Mouse (Mus musculus) R1 (cell line): ENCODE data around the gene Pld3.

Experiments used
- DNase-seq: peaks from one replicate; pipeline ENCODE4 v3.0.0-alpha.2; 2018; ENCODE audit warnings: low read depth, low spot score

The Pld3 gene

GRCm38 (mm10) chr7:27552931-27553513, at the start of gene Pld3, which contains the start of gene 2310022A10Rik:
TSS of gene Pld3 (minus strand) at chr7:27553218.
TSS of gene 2310022A10Rik (plus strand) at chr7:27553233.
- peak; percentile 99 for DNase-seq

DNA sequence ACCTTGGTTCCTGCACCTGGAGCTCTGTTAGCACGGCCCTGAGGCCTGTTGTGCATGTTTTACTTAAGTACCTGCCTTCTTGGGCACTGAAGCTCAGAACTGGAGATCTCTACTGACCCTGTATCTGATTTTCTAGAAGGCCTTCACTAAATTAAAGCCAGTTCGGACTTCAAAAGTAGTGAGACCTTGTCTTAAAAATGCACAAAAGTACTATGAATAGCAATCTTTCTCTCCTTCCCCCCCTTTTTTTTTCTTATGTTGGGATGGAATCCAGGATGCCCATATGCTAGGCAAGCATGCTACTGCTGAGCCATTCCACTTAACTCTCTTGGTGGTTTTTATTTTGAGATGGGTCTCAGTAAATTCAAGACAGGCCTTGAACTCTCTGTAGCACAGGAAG, 49.1 kb upstream of the Pld3 start:
- DNase-seq: no peak

- DNase-seq: no peak
These were observed 48.6 kb upstream of the Pld3 start for GRCm38 (mm10) chr7:27601628-27602027.

- no peak for DNase-seq
These were observed 45.0 kb upstream of the Pld3 start for GRCm38 (mm10) chr7:27598053-27598452.

GRCm38 (mm10) chr7:27596586-27597503, 43.8 kb upstream of the Pld3 start:
- DNase-seq: no peak

DNA sequence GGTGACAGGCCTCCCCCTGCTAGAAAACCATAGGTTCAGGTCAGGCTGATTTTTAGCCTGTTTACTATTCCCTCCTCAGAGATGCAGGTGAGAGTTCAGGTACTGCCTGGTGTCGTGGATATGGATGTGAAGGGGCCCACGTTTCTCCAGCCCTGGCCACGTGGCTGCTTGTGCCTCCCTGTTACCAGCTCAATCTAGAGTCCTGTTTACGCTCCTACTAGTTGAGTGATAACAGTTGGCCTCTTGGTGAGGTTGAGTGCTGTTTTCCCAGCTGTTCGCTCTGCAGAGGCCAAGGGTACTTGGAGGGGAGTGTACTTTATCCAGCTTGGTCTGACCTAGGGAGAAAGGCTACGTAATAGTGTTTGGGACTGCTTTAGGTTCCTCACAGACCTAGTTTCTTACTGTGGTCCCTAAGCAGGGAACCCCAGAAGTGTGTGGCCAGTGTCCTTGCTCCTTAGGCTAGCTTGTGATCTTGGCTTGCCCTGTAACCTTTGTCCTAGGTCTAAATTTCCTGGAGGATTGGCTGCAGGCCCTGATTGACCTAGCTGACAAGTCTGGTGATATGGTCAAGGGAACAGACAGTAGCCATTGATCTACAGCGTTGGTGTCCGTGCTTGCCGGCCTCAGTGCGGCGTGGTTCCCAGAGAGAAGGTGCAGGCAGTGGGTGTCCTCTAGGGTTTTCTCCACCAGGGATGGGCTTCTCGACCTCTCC, 40.1 kb upstream of the Pld3 start:
- DNase-seq: no peak

- peak; percentile 77 for DNase-seq
These were observed 39.4 kb upstream of the Pld3 start for GRCm38 (mm10) chr7:27592217-27592929.

- peak; percentile 98 for DNase-seq
These were observed 38.5 kb upstream of the Pld3 start, which contains the start of gene Akt2 for GRCm38 (mm10) chr7:27591266-27592216. TSS of gene Akt2 (plus strand) at chr7:27591552.

GRCm38 (mm10) chr7:27590566-27591213, 37.7 kb upstream of the Pld3 start:
- peak; percentile 44 for DNase-seq

DNA sequence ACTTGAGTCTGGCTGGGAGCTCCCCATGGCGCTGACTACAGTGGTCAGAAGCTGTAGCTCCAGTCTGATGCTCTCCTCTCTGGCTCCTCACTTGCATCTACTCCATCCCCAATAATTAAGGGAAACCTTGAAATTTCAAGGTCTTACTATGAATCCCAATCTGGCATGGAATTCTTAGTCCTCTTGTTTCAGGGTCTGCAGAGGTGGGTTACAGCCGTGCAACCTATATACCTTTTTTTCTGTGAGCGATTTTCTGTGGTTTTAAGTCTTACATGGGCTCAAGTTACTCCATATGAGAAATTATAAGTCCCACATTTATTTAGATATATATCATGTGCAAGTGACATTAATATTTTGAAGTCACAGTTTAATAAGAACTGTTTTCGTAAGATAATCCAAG, 37.1 kb upstream of the Pld3 start:
- no peak for DNase-seq

DNA sequence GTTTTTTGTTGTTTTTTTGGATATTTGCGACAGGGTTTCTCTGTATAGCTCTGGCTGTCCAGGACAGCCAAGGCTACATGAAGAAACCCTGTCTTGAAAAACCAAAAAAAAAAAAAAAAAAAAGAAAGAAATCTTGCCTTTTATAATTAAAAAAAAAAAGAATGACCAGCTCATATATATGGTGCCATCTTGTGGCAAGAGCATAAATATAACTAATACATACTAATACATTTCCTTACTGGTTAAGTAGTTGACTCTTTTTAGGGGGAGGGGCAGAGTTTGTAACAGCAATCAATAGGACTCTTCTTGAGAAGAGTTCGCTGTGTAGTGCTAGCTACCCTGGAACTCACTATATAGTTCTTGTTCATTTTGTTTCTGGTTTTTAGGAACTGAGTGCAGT, 34.7 kb upstream of the Pld3 start:
- peak; percentile 25 for DNase-seq

DNA sequence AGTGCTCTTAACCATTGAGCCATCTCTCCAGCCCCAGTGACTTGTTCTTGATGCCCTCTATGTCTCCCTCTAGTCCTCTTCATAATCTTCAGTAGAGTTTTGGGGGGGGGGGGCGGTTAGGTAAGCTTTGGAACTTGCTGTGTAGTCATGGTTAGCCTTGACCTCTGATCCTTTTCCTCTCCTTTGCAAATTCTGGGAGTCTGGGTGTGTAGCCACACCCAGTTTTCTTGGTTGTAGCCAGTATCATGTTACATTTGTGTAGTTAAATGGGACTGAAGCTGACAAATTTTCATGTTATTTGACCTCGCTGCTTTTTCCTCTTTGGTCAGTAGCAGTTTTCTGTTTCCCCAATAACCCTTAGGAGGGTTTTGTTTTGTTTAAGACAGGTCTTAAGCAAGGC, 33.8 kb upstream of the Pld3 start:
- DNase-seq: peak; percentile 94

DNA sequence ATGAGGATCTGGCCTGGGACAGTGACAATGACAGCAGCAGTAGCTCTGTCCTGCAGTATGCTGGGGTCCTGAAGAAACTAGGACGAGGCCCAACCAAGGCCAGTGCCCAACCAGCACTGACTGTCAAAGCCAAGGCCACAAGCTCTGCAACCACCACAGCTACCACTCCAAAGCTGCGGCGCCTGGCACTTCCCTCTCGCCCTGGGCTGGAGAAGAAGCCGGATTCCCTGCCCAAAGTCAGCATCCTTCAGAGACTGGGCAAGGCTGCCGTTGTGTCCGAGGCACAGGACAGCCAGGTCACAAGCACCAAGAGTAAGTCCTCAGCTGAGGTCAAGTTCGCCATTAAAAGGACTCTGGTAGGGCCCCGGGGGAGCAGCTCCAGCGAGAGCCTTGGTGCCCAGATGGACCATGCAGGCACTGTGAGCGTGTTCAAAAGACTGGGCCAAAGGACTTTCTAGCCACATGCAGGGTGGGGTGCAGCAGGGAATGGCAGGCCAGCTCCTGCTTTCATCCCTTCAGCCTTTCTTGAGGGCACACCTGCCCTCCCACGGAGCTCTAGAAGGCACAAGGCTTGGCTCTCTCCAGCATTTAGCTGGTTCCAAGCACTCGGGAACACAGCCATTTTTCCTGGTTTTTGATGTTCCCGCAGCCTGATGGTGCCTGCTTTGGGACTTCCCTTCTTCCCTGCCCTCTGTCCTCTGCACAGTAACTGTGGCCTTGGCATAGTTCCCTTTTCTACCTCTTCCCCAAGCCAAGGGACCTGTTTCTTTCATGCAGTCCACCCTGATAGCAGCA, 27.6 kb upstream of the Pld3 start:
- DNase-seq: no peak

DNA sequence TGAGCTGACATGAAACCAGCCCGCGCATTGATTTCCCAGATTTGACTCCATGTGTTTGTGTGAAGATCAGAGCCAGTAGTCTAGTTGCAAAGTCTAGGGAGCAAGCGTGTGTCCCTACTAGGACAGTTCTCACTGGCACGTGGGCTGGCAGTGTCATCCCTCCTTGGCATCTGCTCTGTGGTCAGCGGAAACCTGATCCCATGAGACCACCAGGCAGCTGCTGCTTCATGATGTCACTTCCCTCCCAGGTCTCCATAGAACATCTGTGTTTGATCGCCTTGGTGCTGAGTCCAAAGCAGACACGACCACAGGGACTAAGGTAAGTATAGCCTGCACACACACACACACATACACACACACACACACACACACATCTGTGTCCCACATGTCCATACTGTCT, 25.4 kb upstream of the Pld3 start:
- DNase-seq: no peak

DNA sequence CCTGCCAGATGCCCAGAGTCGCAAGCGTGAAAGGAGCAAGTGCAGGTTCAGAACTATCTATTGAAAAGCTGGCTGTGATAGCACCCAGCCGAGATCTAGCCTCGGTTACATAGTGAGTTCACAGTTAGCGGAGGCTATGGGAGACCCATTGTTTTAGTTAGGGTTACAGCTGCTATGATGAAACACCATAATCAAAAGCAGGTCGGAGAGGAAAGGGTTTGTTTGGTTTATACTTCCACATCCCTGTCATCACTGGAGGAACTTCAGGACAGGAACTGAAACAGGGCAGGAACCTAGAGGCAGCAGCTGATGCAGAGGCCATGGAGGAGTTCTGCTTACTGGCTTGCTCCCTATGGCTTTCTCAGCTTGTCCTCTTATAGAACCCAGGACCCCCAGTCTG, 24.6 kb upstream of the Pld3 start:
- no peak for DNase-seq

GRCm38 (mm10) chr7:27576914-27577313, 23.9 kb upstream of the Pld3 start:
- peak; percentile 84 for DNase-seq

- DNase-seq: peak; percentile 76
These were observed 21.3 kb upstream of the Pld3 start for GRCm38 (mm10) chr7:27574124-27574880.

DNA sequence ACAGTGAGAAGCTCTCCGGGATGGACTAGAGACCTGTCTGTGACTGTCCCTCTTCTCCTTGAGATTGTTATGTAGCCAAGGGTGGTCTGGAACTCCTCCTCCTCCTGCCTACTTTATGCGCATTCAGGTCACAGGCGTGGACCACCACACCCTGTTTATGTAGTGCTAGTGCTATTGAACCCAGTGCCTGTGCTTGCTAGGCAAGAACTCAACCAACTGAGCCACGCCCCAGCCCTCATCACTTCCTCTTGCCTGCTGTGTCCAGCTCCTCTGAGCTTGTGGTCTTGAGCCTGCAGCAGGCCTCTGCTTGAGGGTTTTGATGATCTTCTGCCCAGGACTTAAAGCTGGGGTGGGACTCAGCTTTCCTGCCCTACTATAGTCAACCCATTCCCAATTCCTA, 19.1 kb upstream of the Pld3 start:
- DNase-seq: peak; percentile 98
